Mouse (Mus musculus) lung, adult 2 months (tissue): ENCODE results near the gene Tmem170. TPM values are rescaled to one million over a fixed set of nuclear protein-coding genes. Genes with fewer than 3 reads are reported as not detected.
"Not testable (repeated sequence)": the region's sequence is repeated elsewhere in the genome, so short reads cannot be mapped to it uniquely, and the experiment has no call there.

Source experiments
- DNase-seq: peaks from one replicate; pipeline ENCODE4 v3.0.0; 2022
- H3K4me1 ChIP-seq: fragments of 200-500 bp; 2 replicates; pipeline ENCODE4 v1.6.1; 2011; ENCODE audit warnings: low read length; ENCODE audit not compliant: control insufficient read depth, insufficient read depth
- H3K4me3 ChIP-seq: fragments of 200-500 bp; replicated peaks from 2 replicates; pipeline ENCODE3; 2011; ENCODE audit warnings: low read depth, mild to moderate bottlenecking, control low read depth, low read length; ENCODE audit errors: extremely low read depth
- CTCF ChIP-seq: fragments of 200-500 bp; IDR thresholded peaks from 2 replicates; pipeline ENCODE4 v1.5.1; 2011; ENCODE audit warnings: mild to moderate bottlenecking, low read length, control low read depth; ENCODE audit not compliant: insufficient read depth
- POLR2A ChIP-seq: fragments of 200-500 bp; IDR thresholded peaks from 2 replicates; pipeline ENCODE4 v1.6.1; 2011; ENCODE audit warnings: low read depth, mild to moderate bottlenecking, control low read depth, low read length, borderline replicate concordance; ENCODE audit errors: extremely low read depth
- WGBS: fragments of 180-500 bp; shearing (Covaris S2); methylation state at CpG from one replicate; pipeline ENCODE4 v1.1.7; 2018; 5-methylcytosine and 5-hydroxymethylcytosine counted together
- polyA plus RNA-seq: library from polyadenylated mRNA; depleted of rRNA; stranded (reverse); fragments of >200 nt; gene quantifications from 2 replicates; pipeline ENCODE4 v1.2.3, GENCODE M21; 2012

The Tmem170 gene
- polyA plus RNA-seq, 1 experiment: 5.0 TPM

GRCm38 (mm10) chr8:111863280-111863679 is 13.3 kb downstream of the Tmem170 start:
- TF ChIP-seq POLR2A: no peak
- TF ChIP-seq CTCF: no peak
- 43% methylated on average over 4 of the region's 4 CpGs for WGBS
- Histone ChIP-seq H3K4me3 (no peak overlapping the region), H3K4me1 (no peaks in the 10 kb centered on the region; the same call in 1 of the 2 replicates)
- DNase-seq: no peak

GRCm38 (mm10) chr8:111855977-111856376 is 20.6 kb downstream of the Tmem170 start:
- no peak overlapping the region for H3K4me3 ChIP-seq
- DNase-seq: no peak
- TF ChIP-seq CTCF: no peak
- peaks cover 4% of the 10 kb centered on the region; the same call in 1 of the 2 replicates for H3K4me1 ChIP-seq
- 83% methylated on average over 12 of the region's 12 CpGs for WGBS

- H3K4me3 ChIP-seq: peak within 1 kb of the TSS; percentile 92
- no peak for TF ChIP-seq CTCF
- TF ChIP-seq POLR2A: peak; percentile 95
- under 1% methylated on average over 53 of the region's 53 CpGs for WGBS
- H3K4me1 ChIP-seq: peaks cover 6% of the 10 kb centered on the region; the same call in 1 of the 2 replicates
- DNase-seq: peak; percentile 95
Measured at GRCm38 (mm10) chr8:111853861-111854501, 22.6 kb downstream of the Tmem170 start, which contains the start of gene Cfdp1. TSS of gene Cfdp1 (minus strand) at chr8:111854291.

- not testable (repeated sequence) for DNase-seq, H3K4me1 ChIP-seq, H3K4me3 ChIP-seq
- 48% methylated on average over 12 of the region's 12 CpGs for WGBS
Measured at GRCm38 (mm10) chr8:111853219-111853618, 23.3 kb downstream of the Tmem170 start.

- DNase-seq: no peak
- TF ChIP-seq POLR2A: no peak
- no peak for TF ChIP-seq CTCF
- peaks cover 2% of the 10 kb centered on the region; the same call in 1 of the 2 replicates for H3K4me1 ChIP-seq
- WGBS: 94% methylated on average over 6 of the region's 6 CpGs
- no peak overlapping the region for H3K4me3 ChIP-seq
Measured at GRCm38 (mm10) chr8:111846746-111847145, 29.8 kb downstream of the Tmem170 start.

GRCm38 (mm10) chr8:111835540-111835939 is 41.0 kb downstream of the Tmem170 start:
- 33% methylated on average over 1 of the region's 1 CpGs for whole genome bisulfite sequencing
- no peak for DNase-seq
- H3K4me1 ChIP-seq: peaks cover 11% of the 10 kb centered on the region
- peak; percentile 42; the same call in 1 of the 2 replicates for TF ChIP-seq CTCF
- no peak for TF ChIP-seq POLR2A
- H3K4me3 ChIP-seq: no peak overlapping the region

GRCm38 (mm10) chr8:111834011-111834410 is 42.5 kb downstream of the Tmem170 start:
- TF ChIP-seq POLR2A: no peak
- H3K4me3 ChIP-seq: no peak overlapping the region
- 44% methylated on average over 6 of the region's 6 CpGs for WGBS
- H3K4me1 ChIP-seq: peaks cover 12% of the 10 kb centered on the region
- no peak for DNase-seq

- 80% methylated on average over 5 of the region's 5 CpGs for WGBS
- H3K4me1 ChIP-seq: peaks cover 12% of the 10 kb centered on the region
Measured at GRCm38 (mm10) chr8:111832983-111833382, 43.6 kb downstream of the Tmem170 start.

GRCm38 (mm10) chr8:111831996-111832395 is 44.6 kb downstream of the Tmem170 start:
- peaks cover 12% of the 10 kb centered on the region for H3K4me1 ChIP-seq
- TF ChIP-seq CTCF: no peak
- TF ChIP-seq POLR2A: no peak
- WGBS: 48% methylated on average over 4 of the region's 4 CpGs
- no peak overlapping the region for H3K4me3 ChIP-seq
- DNase-seq: no peak

More at GRCm38 (mm10) chr8:111832983-111833382, 43.6 kb downstream of the Tmem170 start:
- DNase-seq: no peak
- H3K4me3 ChIP-seq: no peak overlapping the region
- no peak for TF ChIP-seq POLR2A
- no peak for TF ChIP-seq CTCF

- 52% methylated on average over 6 of the region's 6 CpGs for WGBS
Measured at GRCm38 (mm10) chr8:111828595-111828994, 48.0 kb downstream of the Tmem170 start.

More at GRCm38 (mm10) chr8:111828595-111828994, 48.0 kb downstream of the Tmem170 start:
- Histone ChIP-seq H3K4me1 (peaks cover 12% of the 10 kb centered on the region), H3K4me3 (no peak overlapping the region)
- no peak for TF ChIP-seq POLR2A
- TF ChIP-seq CTCF: no peak
- no peak for DNase-seq
